Mouse (Mus musculus) embryonic facial prominence, embryonic 10.5 days (tissue): ENCODE measurements around the gene Babam2. TPM values are rescaled to one million over a fixed set of nuclear protein-coding genes. Genes with fewer than 3 reads are reported as not detected.

Experiments
- DNase-seq: peaks from one replicate; pipeline ENCODE4 v3.0.0-alpha.2; 2017; ENCODE audit warnings: low spot score
- H3K27ac ChIP-seq: fragments of 300-500 bp; sonication (generic); replicated peaks from 2 replicates; pipeline ENCODE4 v1.5.1; 2016; ENCODE audit warnings: mild to moderate bottlenecking
- H3K27me3 ChIP-seq: fragments of 300-500 bp; sonication (generic); replicated peaks from 2 replicates; pipeline ENCODE4 v1.6.1; 2016; ENCODE audit warnings: low read depth, mild to moderate bottlenecking; ENCODE audit not compliant: poor library complexity, severe bottlenecking
- H3K36me3 ChIP-seq: fragments of 300-500 bp; sonication (generic); replicated peaks from 2 replicates; pipeline ENCODE4 v1.6.1; 2016; ENCODE audit warnings: mild to moderate bottlenecking, moderate library complexity
- H3K4me1 ChIP-seq: fragments of 300-500 bp; sonication (generic); 2 replicates; pipeline ENCODE4 v1.6.1; 2016
- H3K4me3 ChIP-seq: fragments of 300-500 bp; sonication (generic); 2 replicates; pipeline ENCODE4 v1.5.1; 2016; ENCODE audit warnings: mild to moderate bottlenecking, moderate library complexity
- H3K9me3 ChIP-seq: fragments of 300-500 bp; sonication (generic); 2 replicates; pipeline ENCODE4 v1.6.1; 2016; ENCODE audit warnings: mild to moderate bottlenecking
- WGBS: fragments of 180-500 bp; shearing (Covaris S2); methylation state at CpG from one replicate; pipeline ENCODE4 v1.1.7; 2016; 5-methylcytosine and 5-hydroxymethylcytosine counted together
- polyA plus RNA-seq: library from polyadenylated mRNA; unstranded; fragments of >200 nt; fragmentation: Nextera tagmentation; extraction: Ambion mirVana; gene quantifications from 2 replicates; pipeline ENCODE4 v1.2.1, GENCODE M21; 2016

Babam2 gene
- polyA plus RNA-seq, 1 experiment from 2014 or later, result 47.0 TPM

DNA sequence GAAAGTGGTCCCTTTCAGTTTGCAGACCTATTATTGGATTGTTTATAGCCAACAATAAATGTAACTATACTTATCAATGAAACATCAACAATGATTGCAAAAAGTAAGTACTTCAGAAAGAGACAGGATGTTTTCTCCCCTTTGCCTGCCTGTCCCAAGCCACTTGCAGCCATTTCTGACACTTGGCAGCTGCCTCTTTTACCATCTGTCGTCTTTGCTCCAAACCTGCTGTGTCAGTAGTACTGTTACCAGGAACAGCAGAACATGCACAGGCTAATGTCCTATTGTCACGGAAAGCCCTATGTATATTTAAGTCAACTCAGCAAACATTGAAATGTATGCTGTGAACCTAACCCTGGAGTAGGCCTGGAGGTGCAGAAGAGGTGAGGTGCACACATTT lies 339.4 kb downstream of the Babam2 start:
- Histone ChIP-seq H3K4me3 (no peak overlapping the region), H3K27me3 (no peaks in the 10 kb centered on the region), H3K4me1 (peaks cover 9% of the 10 kb centered on the region), H3K36me3 (no peaks in the 10 kb centered on the region), H3K27ac (no peak overlapping the region), H3K9me3 (no peaks in the 10 kb centered on the region)
- 80% methylated on average over 2 of the region's 2 CpGs for WGBS
- no peak for DNase-seq

- Histone ChIP-seq H3K27me3 (no peaks in the 10 kb centered on the region), H3K9me3 (no peaks in the 10 kb centered on the region), H3K4me3 (no peak overlapping the region), H3K36me3 (no peaks in the 10 kb centered on the region), H3K27ac (no peak overlapping the region), H3K4me1 (peaks cover 8% of the 10 kb centered on the region)
- DNase-seq, result no peak
- WGBS, result 88% methylated on average over 4 of the region's 4 CpGs
These were observed 340.1 kb downstream of the Babam2 start for GRCm38 (mm10) chr5:32037546-32037945.

DNA sequence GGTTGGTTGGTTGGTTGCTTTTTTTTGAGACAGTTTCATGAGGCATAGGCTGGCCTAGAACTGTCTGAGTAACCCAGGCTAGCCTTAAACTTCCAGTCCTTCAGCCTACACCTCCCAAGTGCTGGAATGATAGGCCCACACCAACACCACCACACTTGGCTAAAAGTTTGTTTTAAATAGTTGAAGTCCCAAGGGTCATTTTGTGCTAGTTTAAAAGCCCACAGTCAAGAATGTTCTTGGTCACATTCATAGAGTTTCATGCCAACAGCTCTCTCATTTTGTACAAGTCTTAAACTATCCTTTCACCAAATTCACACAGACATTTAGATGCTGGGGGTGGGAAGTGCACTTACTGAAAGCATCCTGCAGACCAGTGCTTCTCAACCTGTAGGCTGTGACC lies 341.5 kb downstream of the Babam2 start:
- Histone ChIP-seq H3K36me3 (no peaks in the 10 kb centered on the region), H3K27ac (no peak overlapping the region)

DNA sequence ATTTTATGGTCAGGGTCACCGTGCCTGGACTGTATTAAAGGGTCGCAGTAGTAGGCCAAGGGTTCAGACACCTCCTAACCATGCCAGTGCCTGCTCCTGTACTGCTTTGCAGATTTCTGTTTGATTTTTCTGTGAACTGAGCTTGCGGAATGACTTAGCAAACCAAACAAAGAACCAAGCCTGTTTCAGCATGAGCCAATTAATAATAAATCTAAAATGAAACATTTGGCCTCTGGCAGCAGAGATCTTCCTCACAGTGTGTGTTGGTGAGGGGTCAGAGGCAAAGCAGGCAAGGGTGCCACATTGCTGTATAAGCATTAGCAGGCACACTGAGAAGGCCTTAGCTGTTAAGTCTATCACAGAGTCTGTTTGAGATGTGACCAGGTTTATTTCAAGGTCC lies 342.0 kb downstream of the Babam2 start:
- H3K4me3 ChIP-seq, result no peak overlapping the region
- no peaks in the 10 kb centered on the region for H3K27me3 ChIP-seq
- no peak overlapping the region for H3K27ac ChIP-seq
- no peaks in the 10 kb centered on the region for H3K36me3 ChIP-seq
- 0 out of 2 replicates have a peak, but pooled peaks cover 4% of the 10 kb centered on the region for H3K4me1 ChIP-seq
- no peak for DNase-seq
- WGBS, result 84% methylated on average over 3 of the region's 3 CpGs
- no peaks in the 10 kb centered on the region for H3K9me3 ChIP-seq

More for the DNA sequence above, 341.5 kb downstream of the Babam2 start:
- no peak for DNase-seq
- Histone ChIP-seq H3K4me3 (no peak overlapping the region), H3K27me3 (no peaks in the 10 kb centered on the region), H3K9me3 (no peaks in the 10 kb centered on the region), H3K4me1 (0 out of 2 replicates have a peak, but pooled peaks cover 4% of the 10 kb centered on the region)

- DNase-seq, result no peak
- Histone ChIP-seq H3K4me1 (0 out of 2 replicates have a peak, but pooled peaks cover 4% of the 10 kb centered on the region), H3K9me3 (no peaks in the 10 kb centered on the region), H3K27ac (no peak overlapping the region), H3K36me3 (no peaks in the 10 kb centered on the region), H3K4me3 (no peak overlapping the region), H3K27me3 (no peaks in the 10 kb centered on the region)
- 73% methylated on average over 7 of the region's 7 CpGs for WGBS
These were observed 345.7 kb downstream of the Babam2 start for GRCm38 (mm10) chr5:32043153-32043552.

DNA sequence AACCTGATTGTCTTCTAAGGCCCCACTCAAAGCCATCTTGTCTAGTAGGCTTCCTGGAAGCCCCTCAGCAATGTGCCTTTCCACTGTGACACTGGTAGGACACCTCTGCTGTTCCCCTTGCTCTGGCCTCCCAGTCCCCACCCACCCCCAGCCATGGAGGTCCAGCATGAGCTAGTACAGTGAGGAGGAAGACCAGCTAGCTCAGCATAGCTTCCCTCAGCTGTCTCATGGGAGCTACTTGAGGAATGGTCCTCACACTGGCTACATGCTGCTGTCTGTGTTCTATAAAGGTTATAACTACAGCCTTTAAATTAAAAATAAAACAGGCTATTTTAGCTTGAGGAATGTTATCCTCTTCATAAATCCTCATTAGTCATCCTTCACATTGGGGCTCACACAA lies 346.5 kb downstream of the Babam2 start:
- no peaks in the 10 kb centered on the region for H3K27me3 ChIP-seq
- no peak overlapping the region for H3K4me3 ChIP-seq
- H3K36me3 ChIP-seq, result no peaks in the 10 kb centered on the region
- no peak for DNase-seq
- no peaks in the 10 kb centered on the region for H3K9me3 ChIP-seq
- H3K4me1 ChIP-seq, result 0 out of 2 replicates have a peak, but pooled peaks cover 4% of the 10 kb centered on the region
- H3K27ac ChIP-seq, result no peak overlapping the region; the same call in 1 of the 2 replicates

GRCm38 (mm10) chr5:32051899-32052298 lies 354.4 kb downstream of the Babam2 start:
- no peaks in the 10 kb centered on the region for H3K9me3 ChIP-seq
- no peaks in the 10 kb centered on the region; the same call in 1 of the 2 replicates for H3K4me1 ChIP-seq
- no peak overlapping the region for H3K27ac ChIP-seq
- DNase-seq, result no peak
- no peaks in the 10 kb centered on the region for H3K27me3 ChIP-seq
- no peaks in the 10 kb centered on the region for H3K36me3 ChIP-seq
- 77% methylated on average over 1 of the region's 1 CpGs for WGBS
- H3K4me3 ChIP-seq, result no peak overlapping the region

DNA sequence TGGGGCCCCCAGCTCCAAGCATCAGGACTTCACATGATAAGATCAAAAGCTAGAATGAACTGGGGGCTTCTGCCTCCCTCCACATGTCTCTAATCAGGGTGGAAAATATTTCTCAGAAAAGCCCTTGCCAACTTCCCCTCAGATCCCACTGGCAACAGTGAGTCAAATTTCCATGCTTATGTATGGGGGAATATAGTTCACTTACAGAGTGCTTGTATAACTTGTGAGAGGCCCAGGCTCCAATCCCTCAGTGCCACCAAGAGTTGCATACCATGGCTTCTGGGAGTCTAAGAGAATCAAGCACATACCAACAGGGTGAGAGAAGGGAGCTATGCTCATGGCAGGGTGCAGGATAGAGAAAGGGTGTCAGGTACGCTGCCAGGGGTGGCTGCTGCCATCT lies 355.0 kb downstream of the Babam2 start:
- DNase-seq, result peak; percentile 2
- Histone ChIP-seq H3K4me1 (no peaks in the 10 kb centered on the region; the same call in 1 of the 2 replicates), H3K36me3 (no peaks in the 10 kb centered on the region), H3K27me3 (no peaks in the 10 kb centered on the region), H3K9me3 (no peaks in the 10 kb centered on the region), H3K4me3 (no peak overlapping the region), H3K27ac (no peak overlapping the region)
- WGBS, result 97% methylated on average over 1 of the region's 1 CpGs

GRCm38 (mm10) chr5:32053476-32053875 lies 356.0 kb downstream of the Babam2 start:
- WGBS, result 77% methylated on average over 8 of the region's 8 CpGs
- H3K27ac ChIP-seq, result no peak overlapping the region
- DNase-seq, result peak; percentile 7
- no peaks in the 10 kb centered on the region; the same call in 1 of the 2 replicates for H3K4me1 ChIP-seq
- H3K9me3 ChIP-seq, result no peaks in the 10 kb centered on the region
- no peak overlapping the region for H3K4me3 ChIP-seq
- no peaks in the 10 kb centered on the region for H3K27me3 ChIP-seq
- H3K36me3 ChIP-seq, result no peaks in the 10 kb centered on the region

DNA sequence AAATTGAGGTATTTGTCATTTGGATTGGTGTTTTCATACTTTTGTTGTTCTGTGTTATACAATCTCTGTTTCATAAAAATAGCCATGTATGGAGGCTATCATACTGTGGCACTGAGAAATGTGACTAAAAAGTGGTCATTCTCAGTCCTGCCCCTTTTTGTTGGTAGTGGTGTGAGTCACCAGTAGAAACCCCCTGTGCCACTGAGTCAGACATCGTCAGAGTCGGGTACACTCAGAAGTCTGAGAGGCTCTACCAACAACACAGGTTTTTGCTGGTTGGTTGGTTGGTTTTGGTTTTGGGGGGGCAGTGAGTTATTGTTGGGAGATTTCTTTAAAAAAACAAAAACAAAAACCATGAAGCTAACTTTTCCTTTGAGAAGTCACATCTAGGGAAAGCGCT lies 358.2 kb downstream of the Babam2 start:
- Histone ChIP-seq H3K36me3 (no peaks in the 10 kb centered on the region), H3K27ac (no peak overlapping the region), H3K27me3 (no peaks in the 10 kb centered on the region), H3K4me1 (no peaks in the 10 kb centered on the region; the same call in 1 of the 2 replicates), H3K4me3 (no peak overlapping the region), H3K9me3 (no peaks in the 10 kb centered on the region)
- 89% methylated on average over 3 of the region's 3 CpGs for WGBS
- no peak for DNase-seq

- Histone ChIP-seq H3K9me3 (no peaks in the 10 kb centered on the region), H3K4me3 (no peak overlapping the region), H3K4me1 (no peaks in the 10 kb centered on the region; the same call in 1 of the 2 replicates), H3K27me3 (no peaks in the 10 kb centered on the region), H3K27ac (no peak overlapping the region), H3K36me3 (no peaks in the 10 kb centered on the region)
- whole genome bisulfite sequencing, result 66% methylated on average over 1 of the region's 1 CpGs
- DNase-seq, result peak; percentile 7
These were observed 358.6 kb downstream of the Babam2 start for GRCm38 (mm10) chr5:32056126-32056525.

DNA sequence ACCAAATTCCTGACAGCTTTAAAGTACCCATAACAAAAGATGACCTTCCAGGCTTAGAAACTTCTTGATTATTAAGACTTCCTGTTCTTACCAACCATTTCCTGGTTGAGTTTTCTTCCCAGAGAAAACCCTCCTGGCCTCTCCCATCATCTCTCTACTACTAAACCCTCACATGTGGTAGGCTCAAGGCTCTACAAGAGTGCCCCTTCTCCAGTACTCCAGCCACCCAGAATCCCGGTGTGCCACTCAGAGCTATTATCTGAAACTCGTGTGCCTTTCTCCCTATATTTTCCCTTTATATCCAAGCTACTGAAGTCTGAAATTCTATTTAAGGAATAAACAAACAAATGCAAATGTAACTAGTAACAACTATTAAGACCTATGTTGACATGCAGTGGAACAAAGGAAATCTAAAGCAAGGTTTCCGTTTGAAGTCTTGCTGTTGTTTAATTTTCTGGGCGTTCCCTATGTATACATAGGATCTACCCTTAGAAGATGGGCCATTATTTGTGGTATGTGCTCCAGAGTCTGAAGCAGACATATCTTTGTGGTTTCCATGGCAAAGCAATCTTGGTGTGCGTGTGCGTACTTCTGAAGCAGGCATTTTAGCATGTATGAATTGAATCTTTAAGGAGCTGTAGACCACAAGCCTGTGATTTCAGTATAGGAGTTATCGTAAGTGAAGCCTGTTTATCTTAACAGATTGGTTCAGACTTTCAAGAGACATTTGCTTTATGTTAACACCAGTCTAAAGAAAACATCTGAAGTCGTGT lies 361.2 kb downstream of the Babam2 start:
- peak; percentile 2 for DNase-seq
- no peaks in the 10 kb centered on the region; the same call in 1 of the 2 replicates for H3K4me1 ChIP-seq
- no peak overlapping the region for H3K4me3 ChIP-seq
- WGBS, result 84% methylated on average over 8 of the region's 8 CpGs
- no peaks in the 10 kb centered on the region for H3K36me3 ChIP-seq
- H3K27me3 ChIP-seq, result no peaks in the 10 kb centered on the region
- H3K27ac ChIP-seq, result no peak overlapping the region
- no peaks in the 10 kb centered on the region for H3K9me3 ChIP-seq

- no peaks in the 10 kb centered on the region; the same call in 1 of the 2 replicates for H3K4me1 ChIP-seq
These were observed 361.8 kb downstream of the Babam2 start for GRCm38 (mm10) chr5:32059254-32059796.

More at GRCm38 (mm10) chr5:32059254-32059796, 361.8 kb downstream of the Babam2 start:
- peak; percentile 5 for DNase-seq
- Histone ChIP-seq H3K36me3 (no peaks in the 10 kb centered on the region), H3K4me3 (no peak overlapping the region), H3K9me3 (no peaks in the 10 kb centered on the region), H3K27me3 (no peaks in the 10 kb centered on the region), H3K27ac (no peak overlapping the region)
- WGBS, result 71% methylated on average over 8 of the region's 8 CpGs
